Mouse (Mus musculus) kidney, embryonic 14.5 days (tissue): ENCODE results near the gene Arfgap2. TPM values are rescaled to one million over a fixed set of nuclear protein-coding genes. Genes with fewer than 3 reads are reported as not detected.

Experiments
- ATAC-seq: fragments of 200-750 bp; cut with Nextera tagmentation; 2 replicates; pipeline ENCODE4 v1.8.0; 2017; ENCODE audit warnings: moderate number of reproducible peaks, mild to moderate bottlenecking, moderate TSS enrichment, moderate library complexity; ENCODE audit not compliant: low FRiP score, low TSS enrichment
- H3K27ac ChIP-seq: fragments of 300-500 bp; sonication (generic); 2 replicates; pipeline ENCODE4 v1.5.1; 2014; ENCODE audit warnings: low read depth, mild to moderate bottlenecking, low read length, moderate library complexity, mixed read lengths
- H3K27me3 ChIP-seq: fragments of 300-500 bp; sonication (generic); 2 replicates; pipeline ENCODE4 v1.6.1; 2014; ENCODE audit warnings: mild to moderate bottlenecking, low read length; ENCODE audit not compliant: control insufficient read depth, insufficient read depth
- H3K36me3 ChIP-seq: fragments of 300-500 bp; sonication (generic); 2 replicates; pipeline ENCODE4 v1.6.1; 2014; ENCODE audit warnings: low read length, mixed read lengths; ENCODE audit not compliant: control insufficient read depth, insufficient read depth
- H3K4me1 ChIP-seq: fragments of 300-500 bp; sonication (generic); 2 replicates; pipeline ENCODE4 v1.6.1; 2014; ENCODE audit warnings: low read length, mixed read lengths; ENCODE audit not compliant: control insufficient read depth, insufficient read depth
- H3K4me2 ChIP-seq: fragments of 300-500 bp; sonication (generic); replicated peaks from 2 replicates; pipeline ENCODE4 v1.6.1; 2014; ENCODE audit warnings: low read depth, mild to moderate bottlenecking, low read length
- H3K4me3 ChIP-seq: fragments of 300-500 bp; sonication (generic); 2 replicates; pipeline ENCODE4 v1.5.1; 2014; ENCODE audit warnings: mild to moderate bottlenecking, low read length
- H3K9ac ChIP-seq: fragments of 300-500 bp; sonication (generic); 2 replicates; pipeline ENCODE4 v1.6.1; 2014; ENCODE audit warnings: low read depth, mild to moderate bottlenecking, low read length, moderate library complexity
- H3K9me3 ChIP-seq: fragments of 300-500 bp; sonication (generic); 2 replicates; pipeline ENCODE4 v1.6.1; 2016; ENCODE audit warnings: low read length; ENCODE audit not compliant: control insufficient read depth
- WGBS: fragments of 180-500 bp; shearing (Covaris S2); extraction: QIAGEN DNeasy Blood & Tissue Kit; methylation state at CpG from one replicate; pipeline ENCODE4 v1.1.7; 2014; 5-methylcytosine and 5-hydroxymethylcytosine counted together
- polyA plus RNA-seq: library from polyadenylated mRNA; unstranded; fragments of >200 nt; fragmentation: Nextera tagmentation; extraction: Ambion mirVana; gene quantifications from 2 replicates; pipeline ENCODE4 v1.2.1, GENCODE M21; 2014

Gene Arfgap2
- polyA plus RNA-seq, 1 experiment from 2014 or later: 81.6 TPM

- Histone ChIP-seq H3K4me1 (no peaks in the 10 kb centered on the region), H3K27ac (no peak overlapping the region), H3K4me3 (no peak overlapping the region), H3K27me3 (no peaks in the 10 kb centered on the region), H3K9me3 (no peaks in the 10 kb centered on the region), H3K9ac (no peak overlapping the region), H3K36me3 (no peaks in the 10 kb centered on the region), H3K4me2 (no peak overlapping the region)
- WGBS: 60% methylated on average over 3 of the region's 3 CpGs
- no peak for ATAC-seq
Measured at GRCm38 (mm10) chr2:91243416-91243815, 21.4 kb upstream of the Arfgap2 start.

- no peaks in the 10 kb centered on the region for H3K36me3 ChIP-seq
- ATAC-seq: no peak
- H3K27ac ChIP-seq: no peak overlapping the region
- H3K4me3 ChIP-seq: no peak overlapping the region
- no peaks in the 10 kb centered on the region for H3K27me3 ChIP-seq
- no peaks in the 10 kb centered on the region for H3K9me3 ChIP-seq
- H3K4me1 ChIP-seq: no peaks in the 10 kb centered on the region
- H3K4me2 ChIP-seq: no peak overlapping the region
- no peak overlapping the region for H3K9ac ChIP-seq
- 81% methylated on average over 5 of the region's 5 CpGs for WGBS
Measured at GRCm38 (mm10) chr2:91244557-91245228, 20.1 kb upstream of the Arfgap2 start.

GRCm38 (mm10) chr2:91248366-91248765 is 16.4 kb upstream of the Arfgap2 start:
- Histone ChIP-seq H3K27ac (no peak overlapping the region), H3K4me2 (no peak overlapping the region), H3K36me3 (no peaks in the 10 kb centered on the region), H3K27me3 (no peaks in the 10 kb centered on the region), H3K4me3 (no peak overlapping the region), H3K9me3 (no peaks in the 10 kb centered on the region), H3K9ac (no peak overlapping the region), H3K4me1 (no peaks in the 10 kb centered on the region)
- no peak for ATAC-seq
- 85% methylated on average over 4 of the region's 4 CpGs for WGBS

GRCm38 (mm10) chr2:91252001-91252400 is 12.8 kb upstream of the Arfgap2 start:
- H3K9me3 ChIP-seq: no peaks in the 10 kb centered on the region
- no peak overlapping the region for H3K4me3 ChIP-seq
- H3K4me1 ChIP-seq: peaks cover 17% of the 10 kb centered on the region
- no peaks in the 10 kb centered on the region for H3K36me3 ChIP-seq
- no peak overlapping the region for H3K9ac ChIP-seq
- ATAC-seq: no peak
- no peak overlapping the region for H3K4me2 ChIP-seq
- peaks cover 16% of the 10 kb centered on the region for H3K27me3 ChIP-seq
- H3K27ac ChIP-seq: no peak overlapping the region
- 71% methylated on average over 4 of the region's 4 CpGs for WGBS

- H3K9me3 ChIP-seq: no peaks in the 10 kb centered on the region
- H3K4me3 ChIP-seq: no peak overlapping the region
- WGBS: 48% methylated on average over 4 of the region's 4 CpGs
- peaks cover 18% of the 10 kb centered on the region for H3K4me1 ChIP-seq
- H3K4me2 ChIP-seq: no peak overlapping the region
- no peak overlapping the region for H3K27ac ChIP-seq
- peaks cover 16% of the 10 kb centered on the region for H3K27me3 ChIP-seq
- no peaks in the 10 kb centered on the region for H3K36me3 ChIP-seq
- no peak for ATAC-seq
- no peak overlapping the region for H3K9ac ChIP-seq
Measured at GRCm38 (mm10) chr2:91252512-91252911, 12.3 kb upstream of the Arfgap2 start.

- H3K9me3 ChIP-seq: no peaks in the 10 kb centered on the region
- no peaks in the 10 kb centered on the region for H3K36me3 ChIP-seq
- H3K4me2 ChIP-seq: peak overlapping the region; percentile 93
- H3K27ac ChIP-seq: peak overlapping the region; percentile 7; the same call in 1 of the 2 replicates
- WGBS: 20% methylated on average over 8 of the region's 8 CpGs
- H3K27me3 ChIP-seq: peaks cover 16% of the 10 kb centered on the region
- H3K9ac ChIP-seq: no peak overlapping the region
- H3K4me3 ChIP-seq: no peak overlapping the region; the same call in 1 of the 2 replicates
- peaks cover 26% of the 10 kb centered on the region for H3K4me1 ChIP-seq
- ATAC-seq: no peak
Measured at GRCm38 (mm10) chr2:91254725-91255380, 9.9 kb upstream of the Arfgap2 start.

- peaks cover 26% of the 10 kb centered on the region for H3K4me1 ChIP-seq
- peaks cover 4% of the 10 kb centered on the region; the same call in 1 of the 2 replicates for H3K36me3 ChIP-seq
- peaks cover 16% of the 10 kb centered on the region for H3K27me3 ChIP-seq
- H3K27ac ChIP-seq: peak within 1 kb of the TSS; percentile 53; the same call in 1 of the 2 replicates
- peak; percentile 24; the same call in 1 of the 2 replicates for ATAC-seq
- peak within 1 kb of the TSS; percentile 93 for H3K4me2 ChIP-seq
- no peaks in the 10 kb centered on the region for H3K9me3 ChIP-seq
- H3K4me3 ChIP-seq: peak within 1 kb of the TSS; percentile 76
- WGBS: 1% methylated on average over 27 of the region's 27 CpGs
- peak within 1 kb of the TSS; percentile 63 for H3K9ac ChIP-seq
Measured at GRCm38 (mm10) chr2:91255661-91256150, 9.1 kb upstream of the Arfgap2 start, which contains the start of gene Pacsin3. Gene Pacsin3 (plus strand): TSS chr2:91255954.

GRCm38 (mm10) chr2:91256256-91257125 is 8.3 kb upstream of the Arfgap2 start:
- Histone ChIP-seq H3K36me3 (peaks cover 11% of the 10 kb centered on the region; the same call in 1 of the 2 replicates), H3K4me3 (peak overlapping the region; percentile 76), H3K9ac (peak overlapping the region; percentile 63), H3K9me3 (no peaks in the 10 kb centered on the region), H3K4me1 (peaks cover 26% of the 10 kb centered on the region), H3K27me3 (peaks cover 16% of the 10 kb centered on the region), H3K27ac (peak overlapping the region; percentile 53; the same call in 1 of the 2 replicates), H3K4me2 (peak overlapping the region; percentile 93)
- WGBS: under 1% methylated on average over 52 of the region's 52 CpGs
- ATAC-seq: peak; percentile 72
